Mouse (Mus musculus): ENCODE measurements around the gene Mob1b. TPM values are rescaled to one million over a fixed set of nuclear protein-coding genes. Genes with fewer than 3 reads are reported as not detected.

Gene Mob1b
- polyA plus RNA-seq, 1 experiment from 2014 or later, result 14.7 TPM

DNA sequence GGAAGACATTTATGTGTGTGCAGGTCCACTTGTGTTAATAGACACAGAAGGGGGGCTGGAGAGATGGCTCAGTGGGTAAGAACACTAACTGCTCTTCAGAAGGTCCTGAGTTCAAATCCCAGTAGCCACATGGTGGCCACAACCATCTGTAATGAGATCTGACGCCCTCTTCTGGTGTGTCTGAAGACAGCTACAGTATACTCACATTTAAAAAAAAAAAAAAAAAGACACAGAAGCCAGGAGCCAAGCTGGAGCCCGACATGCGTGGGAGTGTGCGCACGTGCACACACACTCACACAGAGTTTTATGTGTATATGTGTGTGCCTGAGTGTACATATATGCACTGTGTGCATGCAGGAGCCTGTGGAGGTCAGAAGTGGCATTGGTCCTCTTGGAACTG lies 42.0 kb downstream of the Mob1b start:
- H3K36me3 ChIP-seq (ENCODE audit: poor library complexity, severe bottlenecking), result 0 out of 2 replicates have a peak, but pooled peaks cover 1% of the 10 kb centered on the region
- H3K27me3 ChIP-seq, result no peaks in the 10 kb centered on the region
- no peak overlapping the region for H3K9ac ChIP-seq
- no peak overlapping the region for H3K27ac ChIP-seq
- peaks cover 18% of the 10 kb centered on the region for H3K4me1 ChIP-seq
- no peak overlapping the region for H3K4me2 ChIP-seq
- no peaks in the 10 kb centered on the region for H3K9me3 ChIP-seq (replicated peaks)
- ATAC-seq, result no peak
- no peak overlapping the region for H3K4me3 ChIP-seq
- WGBS, result 96% methylated on average over 5 of the region's 5 CpGs

- peak overlapping the region; percentile 70 for H3K4me3 ChIP-seq
- WGBS, result 1% methylated on average over 22 of the region's 23 CpGs
- ATAC-seq, result peak; percentile 65
- no peaks in the 10 kb centered on the region for H3K27me3 ChIP-seq
- peak overlapping the region; percentile 95 for H3K27ac ChIP-seq
- H3K4me2 ChIP-seq, result peak overlapping the region; percentile 65
- no peaks in the 10 kb centered on the region for H3K9me3 ChIP-seq (replicated peaks)
- peaks cover 16% of the 10 kb centered on the region for H3K36me3 ChIP-seq (ENCODE audit: poor library complexity, severe bottlenecking)
- H3K4me1 ChIP-seq, result peaks cover 23% of the 10 kb centered on the region
- H3K9ac ChIP-seq, result peak overlapping the region; percentile 69; the same call in 1 of the 2 replicates
Measured at GRCm38 (mm10) chr5:88764430-88764986, 43.9 kb downstream of the Mob1b start.

- Histone ChIP-seq H3K9ac (peak within 1 kb of the TSS; percentile 69), H3K4me1 (peaks cover 23% of the 10 kb centered on the region), H3K27me3 (no peaks in the 10 kb centered on the region), H3K27ac (peak within 1 kb of the TSS; percentile 95), H3K9me3 (replicated peaks) (no peaks in the 10 kb centered on the region), H3K36me3 (ENCODE audit: poor library complexity, severe bottlenecking) (peaks cover 20% of the 10 kb centered on the region), H3K4me2 (peak within 1 kb of the TSS; percentile 65), H3K4me3 (peak within 1 kb of the TSS; percentile 70)
- under 1% methylated on average over 41 of the region's 51 CpGs for WGBS
- peak; percentile 99 for ATAC-seq
Measured at GRCm38 (mm10) chr5:88764987-88765481, 44.4 kb downstream of the Mob1b start, which contains the start of gene Dck. Gene Dck, plus strand, starts transcription at chr5:88764996.

GRCm38 (mm10) chr5:88765587-88765986 lies 44.9 kb downstream of the Mob1b start:
- H3K4me2 ChIP-seq, result peak overlapping the region; percentile 65
- H3K9ac ChIP-seq, result peak overlapping the region; percentile 69
- H3K4me1 ChIP-seq, result peaks cover 23% of the 10 kb centered on the region
- H3K4me3 ChIP-seq, result peak overlapping the region; percentile 70
- peaks cover 26% of the 10 kb centered on the region for H3K36me3 ChIP-seq (ENCODE audit: poor library complexity, severe bottlenecking)
- H3K27me3 ChIP-seq, result no peaks in the 10 kb centered on the region
- no peaks in the 10 kb centered on the region for H3K9me3 ChIP-seq (replicated peaks)
- ATAC-seq, result no peak
- WGBS, result 9% methylated on average over 6 of the region's 6 CpGs
- peak overlapping the region; percentile 95 for H3K27ac ChIP-seq

GRCm38 (mm10) chr5:88766121-88766520 lies 45.5 kb downstream of the Mob1b start:
- peak overlapping the region; percentile 69 for H3K9ac ChIP-seq
- peak overlapping the region; percentile 70 for H3K4me3 ChIP-seq
- 42% methylated on average over 6 of the region's 6 CpGs for WGBS

DNA sequence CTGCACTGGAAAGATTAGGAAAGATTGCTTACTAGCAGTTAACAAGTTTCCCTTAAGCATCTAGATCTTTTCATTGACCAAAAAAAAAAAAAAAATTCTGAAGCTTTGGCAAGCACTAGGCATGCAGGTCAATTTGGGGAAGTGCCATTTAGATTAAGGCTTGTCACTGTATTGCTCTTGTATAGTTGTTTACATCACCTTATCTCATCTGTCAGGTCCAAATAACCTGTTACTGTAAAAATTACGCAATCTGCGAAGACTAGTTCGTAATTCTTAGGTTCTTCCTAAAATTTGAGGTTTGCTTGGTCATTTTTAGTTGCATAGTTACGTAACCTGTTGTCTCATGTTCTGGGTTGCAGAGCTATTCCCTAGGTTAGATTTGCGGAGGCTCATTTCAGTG lies 46.2 kb downstream of the Mob1b start:
- H3K9me3 ChIP-seq (replicated peaks), result no peaks in the 10 kb centered on the region
- peak overlapping the region; percentile 65 for H3K4me2 ChIP-seq
- ATAC-seq, result no peak
- peaks cover 36% of the 10 kb centered on the region for H3K36me3 ChIP-seq (ENCODE audit: poor library complexity, severe bottlenecking)
- peak overlapping the region; percentile 70 for H3K4me3 ChIP-seq
- H3K9ac ChIP-seq, result peak overlapping the region; percentile 69
- H3K27ac ChIP-seq, result no peak overlapping the region
- WGBS, result 94% methylated on average over 5 of the region's 5 CpGs
- no peaks in the 10 kb centered on the region for H3K27me3 ChIP-seq
- H3K4me1 ChIP-seq, result peaks cover 23% of the 10 kb centered on the region

More at GRCm38 (mm10) chr5:88766121-88766520, 45.5 kb downstream of the Mob1b start:
- peaks cover 29% of the 10 kb centered on the region for H3K36me3 ChIP-seq (ENCODE audit: poor library complexity, severe bottlenecking)
- no peak overlapping the region for H3K27ac ChIP-seq
- H3K9me3 ChIP-seq (replicated peaks), result no peaks in the 10 kb centered on the region
- peak overlapping the region; percentile 65 for H3K4me2 ChIP-seq
- no peaks in the 10 kb centered on the region for H3K27me3 ChIP-seq
- no peak for ATAC-seq
- peaks cover 23% of the 10 kb centered on the region for H3K4me1 ChIP-seq

GRCm38 (mm10) chr5:88768201-88768600 lies 47.5 kb downstream of the Mob1b start:
- H3K4me3 ChIP-seq, result no peak overlapping the region
- WGBS, result 92% methylated on average over 6 of the region's 6 CpGs
- no peak overlapping the region for H3K27ac ChIP-seq
- H3K9me3 ChIP-seq (replicated peaks), result no peaks in the 10 kb centered on the region
- peaks cover 23% of the 10 kb centered on the region for H3K4me1 ChIP-seq
- no peak overlapping the region for H3K9ac ChIP-seq
- peaks cover 48% of the 10 kb centered on the region for H3K36me3 ChIP-seq (ENCODE audit: poor library complexity, severe bottlenecking)
- ATAC-seq, result no peak
- no peak overlapping the region for H3K4me2 ChIP-seq
- H3K27me3 ChIP-seq, result no peaks in the 10 kb centered on the region

GRCm38 (mm10) chr5:88782072-88782765 lies 61.6 kb downstream of the Mob1b start:
- H3K4me2 ChIP-seq, result no peak overlapping the region
- H3K36me3 ChIP-seq (ENCODE audit: poor library complexity, severe bottlenecking), result peaks cover 73% of the 10 kb centered on the region
- no peak overlapping the region for H3K27ac ChIP-seq
- no peak overlapping the region for H3K9ac ChIP-seq
- no peak for ATAC-seq
- H3K4me3 ChIP-seq, result no peak overlapping the region
- no peaks in the 10 kb centered on the region for H3K27me3 ChIP-seq
- H3K4me1 ChIP-seq, result no peaks in the 10 kb centered on the region
- 85% methylated on average over 7 of the region's 7 CpGs for WGBS
- H3K9me3 ChIP-seq (replicated peaks), result no peaks in the 10 kb centered on the region

DNA sequence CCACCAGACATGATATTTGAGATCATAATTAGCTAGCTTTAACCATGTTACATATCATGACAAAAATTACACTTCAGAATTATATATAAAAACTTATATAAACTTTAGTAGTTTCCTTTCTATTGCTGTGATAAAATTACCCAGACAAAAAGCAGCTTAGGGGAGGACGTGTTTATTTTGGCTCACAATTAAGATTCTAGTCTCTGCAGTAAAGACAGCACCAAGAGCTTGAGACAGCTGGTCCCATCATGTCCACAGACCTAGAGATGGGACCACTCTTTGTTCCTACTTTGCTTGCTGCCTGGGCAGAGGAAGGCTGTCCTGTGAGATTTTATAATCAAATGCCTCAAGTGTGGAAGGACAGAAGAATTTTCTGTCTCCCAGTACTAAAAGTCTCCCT lies 64.4 kb downstream of the Mob1b start:
- WGBS, result 92% methylated on average over 1 of the region's 1 CpGs
- no peak overlapping the region for H3K4me3 ChIP-seq
- no peak overlapping the region for H3K9ac ChIP-seq
- no peak overlapping the region; the same call in 1 of the 2 replicates for H3K27ac ChIP-seq
- H3K9me3 ChIP-seq (replicated peaks), result no peaks in the 10 kb centered on the region
- H3K4me2 ChIP-seq, result no peak overlapping the region
- H3K27me3 ChIP-seq, result no peaks in the 10 kb centered on the region
- ATAC-seq, result no peak
- H3K36me3 ChIP-seq (ENCODE audit: poor library complexity, severe bottlenecking), result peaks cover 54% of the 10 kb centered on the region
- H3K4me1 ChIP-seq, result no peaks in the 10 kb centered on the region

DNA sequence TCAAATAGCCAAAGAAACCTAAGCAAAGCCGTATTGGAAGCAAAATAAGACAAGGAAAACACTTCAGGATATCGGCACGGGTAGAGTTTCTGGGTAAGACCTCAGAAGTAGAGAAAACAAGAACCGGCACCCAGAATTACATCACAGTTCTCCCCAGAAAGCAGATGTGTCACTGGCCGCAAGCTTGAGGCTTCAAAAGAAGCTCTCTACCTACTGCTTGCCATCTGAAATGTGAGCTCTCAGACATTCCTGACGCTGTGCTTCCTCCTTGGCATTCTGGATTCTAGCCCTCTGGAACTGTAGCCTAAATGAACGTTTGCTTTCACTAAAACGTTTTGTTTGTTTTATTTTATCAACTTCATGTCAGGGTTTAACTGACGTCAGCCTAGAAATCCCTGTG lies 70.0 kb downstream of the Mob1b start:
- H3K27ac ChIP-seq, result no peak overlapping the region
- no peak for ATAC-seq
- 59% methylated on average over 9 of the region's 9 CpGs for WGBS
- no peaks in the 10 kb centered on the region for H3K4me1 ChIP-seq
- H3K27me3 ChIP-seq, result no peaks in the 10 kb centered on the region
- no peak overlapping the region for H3K9ac ChIP-seq
- H3K36me3 ChIP-seq (ENCODE audit: poor library complexity, severe bottlenecking), result peaks cover 12% of the 10 kb centered on the region
- H3K9me3 ChIP-seq (replicated peaks), result no peaks in the 10 kb centered on the region
- H3K4me3 ChIP-seq, result no peak overlapping the region
- H3K4me2 ChIP-seq, result no peak overlapping the region

GRCm38 (mm10) chr5:88791256-88792245 lies 70.9 kb downstream of the Mob1b start:
- Histone ChIP-seq H3K4me2 (no peak overlapping the region), H3K36me3 (ENCODE audit: poor library complexity, severe bottlenecking) (peaks cover 3% of the 10 kb centered on the region; the same call in 1 of the 2 replicates), H3K9me3 (replicated peaks) (no peaks in the 10 kb centered on the region), H3K27me3 (no peaks in the 10 kb centered on the region), H3K27ac (no peak overlapping the region), H3K9ac (no peak overlapping the region), H3K4me3 (no peak overlapping the region), H3K4me1 (no peaks in the 10 kb centered on the region)
- WGBS, result 41% methylated on average over 10 of the region's 10 CpGs
- peak; percentile 76 for ATAC-seq

All from forebrain, embryonic 13.5 days (tissue).